Mouse (Mus musculus): ENCODE data around the gene Cybb. TPM values are rescaled to one million over a fixed set of nuclear protein-coding genes. Genes with fewer than 3 reads are reported as not detected.
"Not testable (repeated sequence)": the region's sequence is repeated elsewhere in the genome, so short reads cannot be mapped to it uniquely, and the experiment has no call there.

Gene Cybb
- total RNA-seq (2014; rRNA removed) (0.16 and 10.9 TPM in 2 replicates), polyA plus RNA-seq (2015; fragmentation: Nextera tagmentation; extraction: Ambion mirVana) (0.29 and 0.59 TPM in 2 replicates)

DNA sequence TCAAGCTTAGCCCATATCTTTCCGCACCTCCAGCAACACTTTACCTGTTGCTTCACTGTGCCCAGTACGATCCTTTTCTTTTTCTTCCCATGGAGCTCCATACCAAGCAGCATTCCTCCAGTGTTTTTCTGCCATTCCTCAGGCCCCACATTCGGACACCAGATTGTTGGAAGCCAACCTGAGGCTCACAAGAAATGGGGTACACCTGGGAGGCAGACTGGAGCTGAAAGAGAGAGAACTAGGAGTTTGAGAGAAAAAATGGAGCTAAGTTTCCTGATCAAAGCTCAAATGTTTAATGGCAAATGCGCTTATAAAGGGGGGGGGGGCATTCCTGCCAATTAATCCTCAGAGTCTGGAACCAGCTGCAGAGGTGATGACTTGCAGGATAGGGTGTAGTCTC is at the start of gene Cybb:
Gene Cybb, minus strand, starts transcription at position 101 of the 400 bp plus-strand sequence.
- H3K36me3 ChIP-seq (ENCODE audit: insufficient read depth, low read length), result no peaks in the 10 kb centered on the region
- no peak within 1 kb of the TSS for H3K9ac ChIP-seq (replicated peaks; ENCODE audit: low read length, poor library complexity, severe bottlenecking)
- no peak within 1 kb of the TSS for H3K4me2 ChIP-seq (ENCODE audit: low read depth, low read length, poor library complexity, severe bottlenecking)
- H3K27me3 ChIP-seq (ENCODE audit: insufficient read depth, low read length), result no peaks in the 10 kb centered on the region
- H3K4me1 ChIP-seq (ENCODE audit: insufficient read depth, low read length), result no peaks in the 10 kb centered on the region
- no peak for TF ChIP-seq CTCF (IDR thresholded peaks at IDR 0.05)
- H3K4me3 ChIP-seq (ENCODE audit: low read depth, low read length), result no peak within 1 kb of the TSS
- no peaks in the 10 kb centered on the region for H3K9me3 ChIP-seq (ENCODE audit: low read length)
- H3K27ac ChIP-seq (ENCODE audit: low read depth, low read length), result no peak within 1 kb of the TSS
- ATAC-seq (ENCODE audit: low FRiP score), result no peak
- WGBS, result 80% methylated on average over 4 of the region's 4 CpGs
- no peak for DNase-seq (ENCODE audit: low spot score)

DNA sequence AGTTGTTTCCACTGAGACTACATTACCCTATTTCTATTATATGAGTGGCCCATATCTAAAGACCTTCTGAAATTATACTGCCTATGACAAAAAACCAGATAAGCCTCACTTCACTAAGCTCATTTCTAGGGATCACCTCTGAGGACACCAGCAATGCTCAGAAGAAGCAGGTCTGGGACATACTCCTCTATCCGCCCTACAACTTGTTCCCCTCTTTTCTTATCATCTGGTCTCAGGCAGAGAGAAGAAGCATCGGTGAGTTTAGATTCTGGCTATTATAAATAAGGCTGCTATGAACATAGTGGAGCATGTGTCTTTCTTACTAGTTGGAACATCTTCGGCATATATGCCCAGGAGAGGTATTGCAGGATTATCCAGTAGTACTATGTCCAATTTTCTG is 49.3 kb upstream of the Cybb start:
- ATAC-seq (ENCODE audit: low FRiP score), result no peak
- Histone ChIP-seq H3K4me3 (ENCODE audit: low read depth, low read length) (no peak overlapping the region), H3K27ac (ENCODE audit: low read depth, low read length) (no peak overlapping the region), H3K4me1 (ENCODE audit: insufficient read depth, low read length) (no peaks in the 10 kb centered on the region), H3K36me3 (ENCODE audit: insufficient read depth, low read length) (no peaks in the 10 kb centered on the region), H3K9me3 (ENCODE audit: low read length) (no peaks in the 10 kb centered on the region), H3K9ac (replicated peaks; ENCODE audit: low read length, poor library complexity, severe bottlenecking) (no peak overlapping the region), H3K4me2 (ENCODE audit: low read depth, low read length, poor library complexity, severe bottlenecking) (no peak overlapping the region), H3K27me3 (ENCODE audit: insufficient read depth, low read length) (no peaks in the 10 kb centered on the region)
- DNase-seq (ENCODE audit: low spot score), result no peak
- TF ChIP-seq CTCF (IDR thresholded peaks at IDR 0.05), result no peak
- 94% methylated on average over 3 of the region's 3 CpGs for WGBS

DNA sequence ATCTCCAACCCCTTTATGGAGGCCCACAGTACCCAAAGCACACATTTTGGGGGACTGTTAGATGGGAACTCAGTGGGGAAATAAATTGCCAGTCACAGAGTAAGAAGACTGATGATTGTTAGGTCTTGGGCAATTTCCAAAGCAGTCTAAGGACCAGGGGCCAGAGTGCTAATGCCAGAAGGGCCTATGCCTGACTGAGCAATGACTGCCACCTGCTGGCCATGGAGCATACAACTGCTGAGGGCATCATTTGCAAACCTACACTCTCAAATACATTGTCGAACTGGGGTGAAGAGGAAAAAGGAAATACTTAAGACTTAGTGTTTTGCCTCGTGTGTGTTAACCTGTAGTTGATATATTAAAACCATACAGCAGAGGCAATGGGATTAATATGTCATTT is 32.4 kb upstream of the Cybb start:
- H3K9ac ChIP-seq (replicated peaks; ENCODE audit: low read length, poor library complexity, severe bottlenecking); H3K4me2 ChIP-seq (ENCODE audit: low read depth, low read length, poor library complexity, severe bottlenecking); H3K27me3 ChIP-seq (ENCODE audit: insufficient read depth, low read length); H3K4me1 ChIP-seq (ENCODE audit: insufficient read depth, low read length); H3K27ac ChIP-seq (ENCODE audit: low read depth, low read length); H3K9me3 ChIP-seq (ENCODE audit: low read length); ATAC-seq (ENCODE audit: low FRiP score); H3K4me3 ChIP-seq (ENCODE audit: low read depth, low read length); H3K36me3 ChIP-seq (ENCODE audit: insufficient read depth, low read length): not testable (repeated sequence)
- 19% methylated on average over 2 of the region's 2 CpGs for WGBS
- TF ChIP-seq CTCF (IDR thresholded peaks at IDR 0.05), result peak; percentile 66
- DNase-seq (ENCODE audit: low spot score), result peak; percentile 31

DNA sequence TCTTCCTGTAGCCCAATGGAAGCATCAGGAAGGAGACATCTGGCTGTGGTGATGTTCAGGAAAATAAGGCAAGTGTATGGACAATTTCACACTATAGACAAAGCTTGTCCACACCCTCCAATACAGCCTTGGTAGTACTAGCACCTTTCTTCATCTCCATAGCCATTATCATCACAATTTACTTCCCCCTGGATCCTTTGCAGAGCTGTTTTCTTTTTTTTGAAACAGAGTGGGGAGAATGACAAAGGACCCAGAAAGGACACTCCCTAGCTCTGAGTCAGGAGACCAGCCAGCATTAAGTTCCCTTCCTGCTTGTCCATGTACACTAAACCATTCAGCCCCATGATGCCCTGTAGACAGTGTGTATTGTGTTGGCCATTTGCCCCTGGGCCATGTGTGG is 30.0 kb upstream of the Cybb start:
- H3K9me3 ChIP-seq (ENCODE audit: low read length); H3K27me3 ChIP-seq (ENCODE audit: insufficient read depth, low read length); H3K4me3 ChIP-seq (ENCODE audit: low read depth, low read length); H3K4me2 ChIP-seq (ENCODE audit: low read depth, low read length, poor library complexity, severe bottlenecking); ATAC-seq (ENCODE audit: low FRiP score); H3K9ac ChIP-seq (replicated peaks; ENCODE audit: low read length, poor library complexity, severe bottlenecking); H3K36me3 ChIP-seq (ENCODE audit: insufficient read depth, low read length); H3K4me1 ChIP-seq (ENCODE audit: insufficient read depth, low read length); H3K27ac ChIP-seq (ENCODE audit: low read depth, low read length); DNase-seq (ENCODE audit: low spot score): not testable (repeated sequence)

DNA sequence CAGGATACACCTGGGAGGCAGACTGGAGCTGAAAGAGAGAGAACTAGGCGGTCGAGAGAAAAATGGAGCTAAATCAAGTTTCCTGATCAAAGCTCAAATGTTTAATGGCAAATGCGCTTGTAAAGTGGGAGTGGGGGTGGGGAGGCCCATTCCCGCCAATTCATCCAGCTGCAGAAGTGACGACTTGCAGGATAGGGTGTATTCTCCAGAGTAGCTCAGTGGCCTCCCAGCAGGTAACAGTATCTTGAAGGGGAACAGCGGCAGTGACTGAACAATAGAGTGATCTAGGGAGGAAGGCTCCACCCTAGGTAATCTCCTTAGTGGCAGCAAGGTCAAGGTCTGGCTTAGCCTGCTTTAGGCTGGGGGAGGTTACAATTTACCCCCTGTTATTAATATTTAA is 12.5 kb downstream of the Cybb start:
- not testable (repeated sequence) for H3K36me3 ChIP-seq (ENCODE audit: insufficient read depth, low read length); H3K9ac ChIP-seq (replicated peaks; ENCODE audit: low read length, poor library complexity, severe bottlenecking); H3K27me3 ChIP-seq (ENCODE audit: insufficient read depth, low read length); H3K4me1 ChIP-seq (ENCODE audit: insufficient read depth, low read length); H3K9me3 ChIP-seq (ENCODE audit: low read length); DNase-seq (ENCODE audit: low spot score); H3K4me3 ChIP-seq (ENCODE audit: low read depth, low read length); ATAC-seq (ENCODE audit: low FRiP score); H3K27ac ChIP-seq (ENCODE audit: low read depth, low read length); H3K4me2 ChIP-seq (ENCODE audit: low read depth, low read length, poor library complexity, severe bottlenecking)
- WGBS, result 71% methylated on average over 6 of the region's 6 CpGs

DNA sequence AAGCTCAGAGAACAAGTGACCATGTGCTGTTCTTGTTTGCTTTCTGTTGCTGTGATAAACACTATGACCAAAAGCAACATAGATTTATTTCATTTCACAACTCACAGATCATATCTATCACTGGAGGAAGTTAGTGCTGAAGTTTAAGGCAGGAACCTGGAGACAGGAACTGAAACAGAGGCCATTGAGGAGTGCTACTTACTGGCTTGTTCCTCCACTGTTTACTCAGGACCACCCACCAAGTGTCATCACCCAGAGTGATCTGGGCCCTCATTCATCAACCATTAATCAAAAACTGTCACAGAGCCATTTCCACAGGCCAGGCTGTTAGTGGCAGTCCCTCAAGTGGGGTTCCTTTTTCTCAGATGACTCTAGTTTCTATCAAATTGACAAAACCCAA is 13.1 kb downstream of the Cybb start:
- no peak overlapping the region for H3K4me3 ChIP-seq (ENCODE audit: low read depth, low read length)
- no peak for ATAC-seq (ENCODE audit: low FRiP score)

More for the DNA sequence above, 13.1 kb downstream of the Cybb start:
- Histone ChIP-seq H3K4me2 (ENCODE audit: low read depth, low read length, poor library complexity, severe bottlenecking) (no peak overlapping the region), H3K36me3 (ENCODE audit: insufficient read depth, low read length) (no peaks in the 10 kb centered on the region), H3K27ac (ENCODE audit: low read depth, low read length) (no peak overlapping the region), H3K9ac (replicated peaks; ENCODE audit: low read length, poor library complexity, severe bottlenecking) (no peak overlapping the region), H3K4me1 (ENCODE audit: insufficient read depth, low read length) (no peaks in the 10 kb centered on the region), H3K27me3 (ENCODE audit: insufficient read depth, low read length) (no peaks in the 10 kb centered on the region), H3K9me3 (ENCODE audit: low read length) (no peaks in the 10 kb centered on the region; the same call in 1 of the 2 replicates)
- DNase-seq (ENCODE audit: low spot score), result no peak
- TF ChIP-seq CTCF (IDR thresholded peaks at IDR 0.05), result no peak

All from midbrain, postnatal 0 days (tissue).